21 mouse cellular contexts compared by ENCODE assay signal in the genomic region with DNA sequence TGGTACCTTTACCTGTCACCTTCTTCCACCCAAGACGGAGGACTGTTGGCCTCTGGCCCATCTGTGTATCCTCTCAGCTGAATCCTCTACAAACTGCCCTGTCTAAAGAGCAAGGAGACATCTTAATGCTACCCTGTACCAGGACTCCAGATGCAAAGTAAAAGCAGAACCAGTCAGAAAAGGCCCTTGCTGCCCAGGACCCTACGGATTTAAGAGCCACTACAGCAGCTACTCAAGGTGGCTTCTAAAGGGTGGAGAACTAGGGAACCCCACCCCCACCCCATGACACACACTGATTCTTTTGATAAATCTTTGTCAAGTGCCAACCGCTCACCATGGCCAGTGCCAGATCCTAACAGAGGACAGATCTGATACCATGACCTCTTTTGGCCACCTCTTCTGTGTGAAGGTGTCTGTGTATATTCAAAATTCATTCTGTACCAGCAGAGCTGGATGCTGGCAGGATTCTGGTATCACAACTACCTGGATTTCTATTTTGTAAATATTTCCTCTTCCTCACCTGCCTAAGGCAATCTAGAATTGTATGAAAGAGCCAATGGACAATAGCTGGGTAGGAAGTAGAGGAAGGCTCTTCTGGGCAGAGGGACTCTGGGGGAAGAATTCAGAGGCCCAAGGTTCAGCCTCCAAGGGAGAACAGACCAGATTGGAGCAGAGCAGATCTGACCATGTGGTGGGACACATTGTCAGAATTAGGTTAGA.
"Had no signal": no experiment of that assay in that cellular context is flagged by ENCODE, and none has a peak within 500 bp of the region (broad histone marks: within the 10 kb centered on the region; RNA-seq: fewer than 3 reads in every experiment).

No protein-coding gene starts in this region.

- H3K4me3 ChIP-seq: gastrocnemius, adult 2 months; heart, embryonic 10.5 days; heart, embryonic 12.5 days; hindbrain, embryonic 10.5 days; hindbrain, embryonic 12.5 days; intestine, embryonic 15.5 days; layer of hippocampus, adult 2 months; left cerebral cortex, adult 2 months; liver, embryonic 13.5 days; liver, embryonic 15.5 days had no signal

- H3K9ac ChIP-seq: heart, embryonic 12.5 days; hindbrain, embryonic 12.5 days; hindbrain, embryonic 14.5 days; intestine, embryonic 15.5 days; liver, embryonic 13.5 days; liver, embryonic 15.5 days had no signal

- H3K4me1 ChIP-seq: heart, embryonic 10.5 days; heart, embryonic 12.5 days; hindbrain, embryonic 12.5 days; intestine, embryonic 15.5 days had no signal

- H3K27me3 ChIP-seq: heart, embryonic 12.5 days; hindbrain, embryonic 12.5 days; intestine, embryonic 15.5 days; liver, embryonic 13.5 days; liver, embryonic 15.5 days had no signal

- H3K9me3 ChIP-seq: heart, embryonic 10.5 days; heart, embryonic 12.5 days; hindbrain, embryonic 10.5 days; hindbrain, embryonic 12.5 days; intestine, embryonic 15.5 days; liver, embryonic 13.5 days; liver, embryonic 15.5 days had no signal

- DNase-seq: gastrocnemius, adult 2 months; gastrocnemius, postnatal 10 days; gastrocnemius, postnatal 25 days; heart, adult 18-20 months; heart, postnatal 10 days; heart, postnatal 4 days; kidney, adult 18-20 months; kidney, adult 8-10 months; kidney, postnatal 10 days; kidney, postnatal 25 days; kidney, postnatal 4 days; liver, embryonic 13.5 days had no signal

- H3K27ac ChIP-seq: gastrocnemius, adult 2 months; heart, embryonic 10.5 days; hindbrain, embryonic 10.5 days; hindbrain, embryonic 12.5 days; hindbrain, embryonic 14.5 days; intestine, embryonic 15.5 days; layer of hippocampus, adult 2 months; left cerebral cortex, adult 2 months; liver, embryonic 13.5 days; liver, embryonic 15.5 days had no signal
